Mouse (Mus musculus): ENCODE measurements at regions not wholly inside any gene's neighbourhood (a gene's known extent, or its start where the extent isn't known, plus 50 kb on each side); places are given as distances from the start of the nearest gene placed in this dataset.

DNA sequence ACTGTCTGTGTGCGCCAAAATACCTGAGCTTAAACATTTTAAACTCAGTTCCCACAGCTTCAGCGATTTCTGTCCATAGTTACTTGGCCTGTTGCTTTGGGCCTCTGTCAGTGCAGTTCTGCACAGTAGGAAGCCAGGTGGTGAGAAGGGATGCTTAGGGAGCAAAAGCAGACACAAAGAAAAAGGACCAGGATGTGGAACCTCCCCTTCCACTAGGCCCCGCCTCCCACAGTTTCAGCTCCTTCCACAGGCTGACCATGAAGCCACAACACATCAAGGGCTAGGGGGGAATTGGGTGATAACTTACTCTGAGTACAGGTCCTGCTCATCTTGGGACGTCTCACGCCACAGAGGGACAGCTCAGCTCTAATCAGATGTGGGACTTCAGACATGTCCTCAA, 263.5 kb upstream of the Sdk2 start:
- TF ChIP-seq CTCF (IDR thresholded peaks at IDR 0.05; ENCODE audit: control insufficient read depth, insufficient read depth, low read length) = no peak
- no peak for TF ChIP-seq POLR2A (IDR thresholded peaks at IDR 0.05; ENCODE audit: borderline replicate concordance, control insufficient read depth, low read depth, low read length)
